Mouse (Mus musculus) C2C12 (cell line): ENCODE measurements around the gene Wdr86. TPM values are rescaled to one million over a fixed set of nuclear protein-coding genes. Genes with fewer than 3 reads are reported as not detected.

ENCODE experiments used
- H3K27me3 ChIP-seq: one replicate; pipeline ENCODE4 v1.6.1; 2011; ENCODE audit not compliant: control insufficient read depth, insufficient read depth, insufficient read length
- H3K36me3 ChIP-seq: one replicate; pipeline ENCODE4 v1.6.1; 2011; ENCODE audit not compliant: control insufficient read depth, insufficient read depth
- H3K4me3 ChIP-seq: one replicate; pipeline ENCODE4 v1.5.1; 2011; ENCODE audit warnings: mild to moderate bottlenecking, control low read depth; ENCODE audit not compliant: poor library complexity, insufficient read depth, severe bottlenecking
- H3K79me2 ChIP-seq: one replicate; pipeline ENCODE4 v1.6.1; 2011; ENCODE audit not compliant: control insufficient read depth, insufficient read depth
- H3K79me3 ChIP-seq: one replicate; pipeline ENCODE4 v1.6.1; 2011; ENCODE audit warnings: low read depth, control low read depth
- H3ac ChIP-seq: one replicate; pipeline ENCODE3; 2011; ENCODE audit warnings: low read depth; ENCODE audit not compliant: control insufficient read depth, insufficient read length
- CEBPB ChIP-seq: IDR thresholded peaks from one replicate; pipeline ENCODE4 v1.6.1; 2011; ENCODE audit warnings: low read depth, mild to moderate bottlenecking, control low read depth, moderate library complexity
- CTCF ChIP-seq: IDR thresholded peaks from one replicate; pipeline ENCODE4 v1.5.1; 2011; ENCODE audit not compliant: control insufficient read depth, insufficient read depth, insufficient read length
- FOSL1 ChIP-seq: IDR thresholded peaks from one replicate; pipeline ENCODE4 v1.8.0; 2011; ENCODE audit warnings: mild to moderate bottlenecking, low read length; ENCODE audit not compliant: poor library complexity, insufficient read depth, severe bottlenecking
- MAX ChIP-seq: IDR thresholded peaks from one replicate; pipeline ENCODE4 v1.6.1; 2011; ENCODE audit warnings: mild to moderate bottlenecking, control low read depth
- MYOD1 ChIP-seq: IDR thresholded peaks from one replicate; pipeline ENCODE4 v1.6.1; 2011; ENCODE audit warnings: low read depth; ENCODE audit not compliant: control insufficient read depth, insufficient read length
- MYOG ChIP-seq: IDR thresholded peaks from one replicate; pipeline ENCODE4 v1.6.1; 2011; ENCODE audit not compliant: control insufficient read depth, insufficient read length; ENCODE audit errors: extremely low read depth
- USF1 ChIP-seq: IDR thresholded peaks from one replicate; pipeline ENCODE4 v1.6.1; 2011; ENCODE audit warnings: low read depth, mild to moderate bottlenecking, control low read depth, moderate library complexity
- polyA plus RNA-seq: library from polyadenylated mRNA; unstranded; fragments of >200 nt; fragmentation: generic; extraction: Trizol; gene quantifications from one replicate; pipeline ENCODE4 v1.2.1, GENCODE M21; 2012; ENCODE audit warnings: missing spikeins

Gene Wdr86
- polyA plus RNA-seq, 1 experiment, result not detected

DNA sequence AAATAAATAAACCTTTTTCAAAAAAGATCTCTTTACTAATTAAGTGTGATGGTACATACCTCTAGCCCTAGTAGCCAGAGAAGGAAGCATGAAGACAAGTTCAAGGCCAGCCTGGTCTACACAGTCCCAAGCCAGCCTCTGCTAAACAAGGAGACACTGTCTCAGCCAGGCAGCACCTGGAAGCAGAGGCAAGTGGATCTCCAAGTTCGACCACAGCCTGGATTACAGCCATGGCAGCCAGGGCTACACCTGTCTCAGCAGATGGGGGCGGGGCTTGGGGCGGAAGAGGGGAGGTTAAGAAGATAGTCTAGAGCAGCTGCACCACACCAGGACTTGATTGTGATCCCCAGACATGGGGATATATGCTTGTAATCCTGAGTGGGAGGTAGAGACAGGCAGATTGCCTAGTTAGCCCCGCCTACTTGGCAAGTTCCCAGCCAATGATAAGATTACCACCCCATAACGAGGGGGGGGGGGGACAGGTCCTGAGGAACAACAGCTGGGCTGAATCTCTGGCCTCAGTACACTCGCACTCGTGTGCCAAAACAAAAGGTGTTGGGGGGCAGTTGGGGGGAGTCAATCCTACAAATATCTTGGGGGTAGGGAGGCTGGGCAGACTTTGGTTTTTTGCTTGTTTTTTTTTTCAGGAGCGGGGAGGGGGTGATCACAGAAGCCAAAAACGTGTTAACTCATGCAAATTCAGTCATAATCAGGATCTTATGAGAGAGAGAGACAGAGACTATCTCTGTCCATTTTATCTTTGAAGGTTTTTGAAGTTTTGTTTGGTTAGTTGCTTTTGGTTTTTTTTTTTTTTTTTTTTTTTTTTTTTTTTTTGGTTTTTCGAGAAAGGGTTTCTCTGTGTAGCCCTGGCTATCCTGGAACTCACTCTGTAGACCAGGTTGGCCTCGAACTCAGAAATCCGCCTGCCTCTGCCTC, 3.4 kb downstream of the Wdr86 start:
- H3ac ChIP-seq, result no peak overlapping the region
- no peak overlapping the region for H3K4me3 ChIP-seq
- no peaks in the 10 kb centered on the region for H3K79me2 ChIP-seq
- H3K79me3 ChIP-seq, result no peaks in the 10 kb centered on the region
- peaks cover 55% of the 10 kb centered on the region for H3K27me3 ChIP-seq
- no peaks in the 10 kb centered on the region for H3K36me3 ChIP-seq
- TF ChIP-seq MYOD1 (no peak), USF1 (no peak)

DNA sequence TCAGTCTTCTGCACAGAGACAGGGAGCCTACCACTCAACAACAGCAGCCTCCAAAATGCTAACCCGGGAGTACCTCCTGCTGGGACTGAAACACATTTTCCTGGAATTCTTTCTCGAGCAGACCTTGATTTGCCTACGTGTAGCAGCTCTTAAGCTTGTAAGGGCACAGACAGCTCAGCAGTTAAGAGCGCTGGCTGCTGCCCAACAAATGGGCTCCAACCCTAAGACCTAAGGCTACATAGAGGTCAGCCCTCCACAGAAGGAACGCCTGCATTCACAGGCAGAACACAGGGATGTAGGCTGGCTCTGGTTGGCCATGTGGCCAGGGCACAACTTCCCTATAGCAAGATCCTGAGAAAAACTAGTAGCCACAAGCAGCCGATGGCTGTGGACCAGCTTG, 4.6 kb downstream of the Wdr86 start:
- Histone ChIP-seq H3K79me3 (no peaks in the 10 kb centered on the region), H3K36me3 (no peaks in the 10 kb centered on the region), H3K79me2 (no peaks in the 10 kb centered on the region), H3ac (no peak overlapping the region), H3K4me3 (no peak overlapping the region), H3K27me3 (peaks cover 47% of the 10 kb centered on the region)
- TF ChIP-seq USF1, result no peak
- TF ChIP-seq MYOG, result no peak

DNA sequence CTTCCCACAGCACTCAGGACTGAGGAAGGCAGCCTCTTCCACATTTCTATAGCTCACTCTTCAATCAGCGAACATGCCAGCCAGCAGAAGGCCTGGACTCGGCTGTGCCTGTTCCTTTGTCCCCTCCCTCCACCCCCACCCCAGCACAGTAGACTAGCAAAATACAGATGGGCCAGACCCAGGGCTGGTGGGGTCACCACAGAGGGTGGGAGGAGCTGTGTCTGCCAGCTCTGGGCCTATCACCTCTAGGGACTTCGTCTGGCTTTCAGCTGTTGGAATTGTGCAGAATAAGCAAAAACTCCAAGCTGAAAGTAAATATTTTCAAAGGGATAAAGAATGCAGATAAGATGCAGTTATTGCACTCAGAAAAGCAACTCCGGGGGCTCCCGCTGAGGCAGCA, 5.7 kb downstream of the Wdr86 start:
- Histone ChIP-seq H3K36me3 (no peaks in the 10 kb centered on the region), H3K79me2 (no peaks in the 10 kb centered on the region), H3ac (no peak overlapping the region), H3K27me3 (peaks cover 36% of the 10 kb centered on the region), H3K79me3 (no peaks in the 10 kb centered on the region), H3K4me3 (no peak overlapping the region)
- TF ChIP-seq FOSL1 (no peak), MAX (no peak), CEBPB (no peak)

DNA sequence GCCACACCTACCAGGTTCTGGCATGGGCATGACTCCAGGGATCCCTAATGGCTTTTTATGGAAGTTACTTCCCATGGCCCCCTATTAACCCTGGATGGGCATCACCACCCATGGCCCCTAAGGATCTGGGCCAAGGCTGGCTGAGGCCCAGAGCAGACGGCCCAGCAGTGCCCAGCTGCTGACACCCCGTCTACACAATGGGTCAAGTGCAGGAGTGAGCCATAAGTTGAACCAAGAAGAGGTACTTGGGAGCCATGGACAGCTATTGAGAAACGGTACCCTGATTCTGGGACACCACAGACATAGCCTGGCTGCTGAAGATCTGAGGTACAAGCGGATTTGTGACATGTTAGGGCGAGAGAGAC, 6.3 kb downstream of the Wdr86 start:
- TF ChIP-seq CTCF, result no peak
- TF ChIP-seq MAX, result no peak
- TF ChIP-seq FOSL1, result no peak
- no peak for TF ChIP-seq MYOG
- TF ChIP-seq CEBPB, result no peak
- TF ChIP-seq USF1, result no peak
- no peak for TF ChIP-seq MYOD1
- H3K27me3 ChIP-seq, result peaks cover 30% of the 10 kb centered on the region
- H3K79me3 ChIP-seq, result no peaks in the 10 kb centered on the region
- no peaks in the 10 kb centered on the region for H3K79me2 ChIP-seq
- H3ac ChIP-seq, result no peak overlapping the region
- H3K4me3 ChIP-seq, result no peak overlapping the region
- H3K36me3 ChIP-seq, result no peaks in the 10 kb centered on the region

DNA sequence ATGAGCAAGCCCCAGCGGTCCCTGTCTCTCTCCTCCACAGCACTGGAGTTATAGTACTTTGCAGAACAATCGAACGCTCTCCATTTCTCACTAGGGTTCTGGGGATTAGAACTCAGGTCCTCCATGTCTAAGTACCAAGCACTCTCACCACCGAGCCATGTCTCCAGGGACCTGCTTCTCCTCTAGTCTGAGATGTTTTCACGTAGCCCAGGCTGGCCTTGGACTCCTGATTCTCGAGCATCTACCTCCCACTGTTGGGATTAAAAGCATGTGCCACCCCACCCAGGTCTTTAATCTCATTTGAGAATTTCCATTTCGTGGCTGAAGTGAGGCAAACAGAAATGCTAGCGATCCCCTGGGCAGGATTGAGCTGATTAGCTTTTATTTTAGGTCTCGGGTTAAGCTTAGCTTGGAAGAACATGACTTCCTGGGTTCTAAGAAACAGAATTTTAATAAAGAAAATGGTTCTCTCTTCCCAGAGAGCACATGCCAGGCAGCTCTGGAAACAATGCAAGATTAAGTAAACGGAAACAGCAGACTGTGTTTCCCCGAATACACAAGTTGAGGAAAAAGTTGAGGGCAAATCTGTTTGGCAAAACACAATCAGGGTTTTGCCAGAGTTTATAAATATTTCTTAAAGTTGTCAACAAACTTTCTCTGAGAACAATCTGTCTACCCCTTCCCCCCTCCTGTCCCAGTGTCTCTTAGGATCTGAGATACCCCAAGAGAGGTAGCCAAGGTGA, 6.8 kb downstream of the Wdr86 start:
- H3K27me3 ChIP-seq, result peaks cover 30% of the 10 kb centered on the region
- H3ac ChIP-seq, result no peak overlapping the region
- TF ChIP-seq MYOG (no peak), CTCF (no peak), MAX (no peak), MYOD1 (no peak), USF1 (no peak), CEBPB (no peak), FOSL1 (no peak)
- no peaks in the 10 kb centered on the region for H3K79me2 ChIP-seq
- no peaks in the 10 kb centered on the region for H3K36me3 ChIP-seq
- no peaks in the 10 kb centered on the region for H3K79me3 ChIP-seq
- H3K4me3 ChIP-seq, result no peak overlapping the region

DNA sequence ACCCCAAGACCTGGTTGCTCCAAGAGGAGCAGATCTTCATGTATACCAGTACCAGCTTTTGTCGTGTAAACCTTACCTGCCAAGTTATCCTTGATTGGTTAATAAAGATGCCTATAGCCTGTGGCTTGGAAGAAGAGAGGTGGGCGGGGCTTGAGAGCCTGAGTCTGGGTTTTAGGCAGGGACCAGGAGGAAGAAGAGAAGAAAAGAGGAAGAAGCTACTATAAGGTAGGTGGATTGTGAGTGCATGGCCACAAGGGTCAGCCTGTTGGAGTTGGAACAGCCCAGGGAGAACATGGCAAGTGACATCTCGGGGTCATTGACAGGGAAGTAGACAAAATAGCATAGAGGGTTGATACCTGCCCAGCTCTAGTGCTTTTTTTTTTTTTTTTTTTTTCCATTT, 10.7 kb downstream of the Wdr86 start:
- Histone ChIP-seq H3ac (no peak overlapping the region), H3K79me3 (no peaks in the 10 kb centered on the region), H3K27me3 (peaks cover 31% of the 10 kb centered on the region), H3K4me3 (no peak overlapping the region), H3K36me3 (no peaks in the 10 kb centered on the region), H3K79me2 (no peaks in the 10 kb centered on the region)
- TF ChIP-seq FOSL1 (no peak), CTCF (no peak), USF1 (no peak), MAX (no peak), CEBPB (no peak), MYOG (no peak), MYOD1 (no peak)
